Mouse (Mus musculus) left cerebral cortex, adult 18-20 months (tissue): ENCODE results near the gene Bri3bp. TPM values are rescaled to one million over a fixed set of nuclear protein-coding genes. Genes with fewer than 3 reads are reported as not detected.
"Not testable (repeated sequence)": the region's sequence is repeated elsewhere in the genome, so short reads cannot be mapped to it uniquely, and the experiment has no call there.

Experiments
- DNase-seq, 2 experiments: peaks; one replicate each; pipeline ENCODE4 v3.0.0; 2021 to 2022; ENCODE audit warnings: low spot score in 2 of 2, mixed read lengths in 1 of 2
- total RNA-seq, 2 experiments: library from RNA; stranded (reverse); gene quantifications; 2 replicates each; pipeline ENCODE4 v1.2.3; 2021

The Bri3bp gene
- total RNA-seq, 2 experiments from 2014 or later: 91.8 to 96.3 TPM

DNA sequence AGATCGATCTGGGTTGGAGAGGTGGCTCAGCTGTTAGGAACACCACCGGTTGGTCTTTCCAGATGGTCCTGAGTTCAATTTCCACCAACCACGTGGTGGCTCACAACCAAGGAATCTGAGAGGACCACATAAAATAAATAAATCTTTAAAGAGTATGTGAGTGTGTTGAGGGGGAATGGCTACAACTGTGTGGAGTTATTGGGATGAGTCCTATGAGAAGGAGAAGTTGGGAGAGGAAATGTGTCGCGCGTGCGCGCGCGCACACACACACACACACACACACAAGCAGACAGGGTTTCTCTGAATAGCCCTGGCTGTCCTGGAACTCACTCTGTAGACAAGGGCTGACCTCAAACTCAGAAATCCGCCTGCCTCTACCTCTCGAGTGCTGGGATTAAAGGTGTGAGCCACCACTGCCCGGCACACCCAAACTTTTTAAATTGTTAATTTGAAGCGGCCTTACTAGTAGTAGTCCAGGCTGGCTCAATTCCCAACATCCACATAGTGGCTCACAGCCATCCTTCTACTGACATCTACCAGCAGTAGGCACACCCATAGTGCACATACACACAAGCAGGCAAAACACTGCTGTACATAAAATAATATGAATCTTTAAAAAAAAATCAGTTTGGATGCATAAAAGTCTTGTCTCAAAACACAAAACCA lies 33.3 kb upstream of the Bri3bp start:
- DNase-seq: no peak

DNA sequence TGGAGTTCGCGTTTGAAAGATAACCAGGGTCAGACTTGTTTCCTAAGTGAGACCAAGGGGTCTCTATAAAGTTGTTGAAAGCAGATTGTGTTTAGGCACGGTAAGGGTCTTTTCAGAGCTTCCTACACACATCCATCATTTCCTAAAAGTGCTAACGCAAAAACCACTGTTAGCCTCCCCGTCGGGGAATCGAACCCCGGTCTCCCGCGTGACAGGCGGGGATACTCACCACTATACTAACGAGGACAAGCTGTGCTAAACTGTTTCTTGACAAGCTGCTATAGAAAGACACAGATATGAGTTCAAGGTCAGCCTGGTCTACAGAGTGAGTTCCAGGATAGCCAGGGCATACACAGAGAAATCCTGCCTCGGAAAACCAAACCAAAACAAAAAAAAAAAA lies 32.5 kb upstream of the Bri3bp start:
- DNase-seq: peak; percentile 87 to 88

DNA sequence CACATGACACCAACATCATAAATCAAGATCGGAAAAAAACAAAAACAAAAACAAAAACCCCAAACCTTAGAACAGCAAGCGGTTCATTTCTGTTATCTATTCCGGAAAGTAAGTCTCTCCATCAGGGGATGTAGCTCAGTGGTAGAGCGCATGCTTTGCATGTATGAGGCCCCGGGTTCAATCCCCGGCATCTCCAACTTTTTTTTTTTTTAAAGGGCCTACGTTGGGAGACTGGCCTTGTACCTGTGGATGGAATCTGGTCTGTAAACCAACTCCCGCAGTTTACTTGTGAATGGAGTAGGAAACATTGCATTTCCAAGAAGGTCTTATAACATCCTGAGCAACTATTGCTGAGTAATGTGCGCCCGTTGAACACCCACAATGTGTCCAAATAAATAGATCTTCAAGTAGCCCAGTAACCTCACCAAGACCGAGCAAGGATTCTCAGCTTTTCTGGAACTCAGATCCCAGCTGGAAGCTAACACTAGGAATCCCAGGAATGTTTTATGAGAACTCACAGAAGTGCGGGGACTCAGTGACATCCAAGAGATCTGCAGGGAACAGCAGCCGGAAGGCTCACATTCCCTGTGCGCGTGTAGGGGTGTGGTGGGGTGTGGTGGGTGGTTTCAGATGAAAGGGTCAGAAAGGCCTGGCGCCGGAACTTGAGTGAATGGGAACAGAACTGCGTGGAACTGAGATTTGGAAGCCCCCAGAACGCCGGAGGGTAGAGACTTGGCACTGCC lies 31.8 kb upstream of the Bri3bp start:
- DNase-seq: peak; percentile 59 to 62

DNA sequence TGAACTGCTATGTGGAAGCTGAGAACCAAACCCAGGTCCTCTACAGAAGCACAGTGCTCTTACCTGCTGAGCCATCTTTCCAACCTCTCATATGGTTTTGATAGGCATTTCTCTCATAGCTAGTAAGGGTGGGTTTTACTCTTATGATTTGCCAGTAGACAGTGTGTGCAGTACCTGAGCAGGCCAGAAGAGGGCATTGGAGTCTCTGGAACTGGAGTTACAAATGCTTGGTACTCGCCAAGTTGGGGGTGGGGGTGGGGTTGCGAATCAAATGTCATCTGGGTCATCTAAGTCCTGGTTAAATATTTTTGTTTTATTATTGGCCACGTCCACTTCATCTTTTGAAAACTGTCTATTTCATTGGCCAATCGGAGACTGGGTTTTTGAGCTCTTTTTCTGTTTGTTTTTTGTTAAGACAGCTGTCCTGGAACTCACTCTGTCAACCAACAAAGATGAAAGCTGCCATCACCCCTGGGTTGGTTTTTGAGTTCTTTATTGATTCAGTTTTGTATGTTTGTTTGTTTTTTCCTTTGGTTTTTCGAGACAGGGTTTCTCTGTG lies 29.3 kb upstream of the Bri3bp start:
- DNase-seq: peak; percentile 55 to 69

DNA sequence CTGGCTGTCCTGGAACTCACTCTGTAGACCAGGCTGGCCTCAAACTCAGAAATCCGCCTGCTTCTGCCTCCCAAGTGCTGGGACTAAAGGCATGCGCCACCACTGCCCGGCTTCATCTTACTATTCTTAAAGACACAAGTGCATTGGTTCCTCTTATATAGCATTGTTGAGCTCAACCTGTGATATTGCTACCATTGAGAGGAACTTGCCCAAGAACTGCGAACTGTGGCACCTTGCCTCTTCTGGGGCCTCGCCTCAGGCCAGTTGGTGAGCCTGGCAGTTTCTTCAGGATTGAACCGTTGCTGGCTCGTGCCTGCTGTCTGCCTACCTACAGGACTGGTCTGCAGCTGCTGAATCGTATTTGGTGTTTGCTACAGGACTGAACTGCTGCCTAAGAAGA lies 28.8 kb upstream of the Bri3bp start:
- DNase-seq: not testable (repeated sequence)

DNA sequence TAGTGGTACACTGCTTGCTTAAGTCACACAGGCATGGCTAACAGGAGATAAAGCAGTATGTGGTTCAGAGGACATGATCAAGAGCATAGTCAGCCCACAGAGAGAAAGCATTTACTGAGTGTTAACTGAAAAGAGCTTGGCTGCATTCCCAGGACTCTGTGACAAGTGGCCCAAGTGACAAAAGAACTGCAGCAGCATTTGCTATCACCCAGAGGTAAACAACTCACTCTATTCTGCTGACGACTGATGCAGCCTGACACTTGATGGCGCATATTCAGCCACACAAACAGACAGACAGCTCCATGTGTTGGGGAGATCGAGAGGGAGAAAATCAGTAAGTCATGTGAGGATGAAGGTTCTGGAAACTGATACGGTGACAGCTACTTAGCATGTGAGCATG lies 27.6 kb upstream of the Bri3bp start:
- no peak for DNase-seq

DNA sequence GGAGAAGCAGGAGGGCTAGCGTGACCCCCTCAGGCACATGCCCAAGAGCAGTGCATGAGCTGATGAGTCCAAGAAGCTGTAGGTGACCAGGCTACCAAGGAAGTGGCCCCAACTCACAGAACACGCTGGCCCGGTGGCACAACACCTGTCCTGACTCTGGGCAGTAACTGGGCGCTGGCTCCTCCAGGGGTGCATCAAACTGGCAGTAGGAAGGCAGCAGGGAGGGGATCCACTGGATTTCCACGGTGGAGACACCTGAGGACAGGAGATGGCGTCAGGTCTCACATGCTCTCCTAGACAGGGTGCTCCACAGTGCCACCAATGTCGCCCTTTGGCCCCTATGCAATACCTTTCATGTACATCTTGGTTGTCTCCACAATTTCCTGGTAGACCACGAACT lies 25.2 kb upstream of the Bri3bp start:
- no peak for DNase-seq

DNA sequence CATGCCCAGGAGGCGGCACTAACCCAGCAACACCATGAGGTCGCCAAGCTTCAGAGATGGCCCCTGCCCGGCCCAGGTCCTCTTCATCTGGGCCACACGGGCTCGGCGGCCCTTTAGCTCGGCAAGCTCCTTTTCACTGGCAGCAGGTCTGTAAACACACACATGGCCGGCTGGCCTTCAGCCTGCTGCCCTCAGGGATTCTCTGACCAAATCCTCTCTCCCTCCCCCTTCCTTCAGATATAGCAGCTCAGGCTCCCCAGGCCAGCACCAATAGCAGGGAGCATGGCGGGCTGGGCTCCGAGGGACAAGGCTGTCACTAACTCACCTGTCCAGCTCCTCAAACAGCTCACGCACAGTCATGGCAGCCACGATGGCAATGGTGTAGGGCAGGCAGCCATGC lies 22.7 kb upstream of the Bri3bp start:
- no peak for DNase-seq

DNA sequence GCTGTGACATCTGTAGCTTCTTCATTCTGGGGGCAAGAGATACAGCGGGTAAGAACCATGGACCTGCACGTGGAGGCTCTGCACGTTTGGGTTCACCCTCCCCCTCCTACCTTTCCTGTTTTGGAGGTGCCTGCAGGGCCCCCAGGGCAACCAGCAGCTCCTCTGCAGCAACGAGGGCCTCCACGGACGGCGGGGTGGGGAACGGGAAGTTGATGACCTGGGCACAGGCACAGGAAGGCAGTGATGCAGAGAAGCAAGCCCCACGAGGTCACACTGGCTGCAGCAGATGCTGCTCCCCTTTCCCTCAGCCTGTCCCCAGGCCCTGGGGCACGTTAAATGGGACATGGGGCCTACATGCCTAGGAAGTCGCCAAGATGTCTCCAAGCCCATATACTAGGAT lies 22.2 kb upstream of the Bri3bp start:
- DNase-seq: no peak

DNA sequence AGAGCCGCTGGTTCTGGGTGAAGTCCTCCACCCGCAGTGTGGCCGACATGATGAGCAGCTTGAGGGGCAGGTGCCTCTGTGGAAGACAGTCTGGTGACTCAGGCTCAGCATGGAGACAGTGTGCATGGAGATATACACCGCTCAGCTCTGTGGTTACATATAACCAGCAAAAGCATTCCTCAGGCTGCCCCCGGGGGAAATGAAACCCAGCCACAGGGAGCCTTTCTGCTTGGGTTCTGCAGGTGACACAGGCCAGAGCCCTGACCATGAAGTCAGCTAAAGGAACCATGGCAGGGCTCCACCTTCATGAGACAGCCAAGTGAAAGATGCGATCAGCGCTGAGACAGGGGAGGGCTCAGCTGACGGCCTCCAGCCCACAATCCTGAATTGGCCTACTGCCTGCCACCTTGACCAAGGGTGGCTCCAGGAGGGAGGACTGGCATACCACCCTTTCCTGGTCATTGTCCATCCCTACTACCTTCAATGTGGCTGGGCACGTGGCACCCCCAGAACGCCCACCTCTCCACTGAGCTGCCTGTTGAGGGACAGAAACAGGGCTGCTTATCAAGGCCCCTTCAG lies 15.6 kb upstream of the Bri3bp start:
- no peak for DNase-seq

DNA sequence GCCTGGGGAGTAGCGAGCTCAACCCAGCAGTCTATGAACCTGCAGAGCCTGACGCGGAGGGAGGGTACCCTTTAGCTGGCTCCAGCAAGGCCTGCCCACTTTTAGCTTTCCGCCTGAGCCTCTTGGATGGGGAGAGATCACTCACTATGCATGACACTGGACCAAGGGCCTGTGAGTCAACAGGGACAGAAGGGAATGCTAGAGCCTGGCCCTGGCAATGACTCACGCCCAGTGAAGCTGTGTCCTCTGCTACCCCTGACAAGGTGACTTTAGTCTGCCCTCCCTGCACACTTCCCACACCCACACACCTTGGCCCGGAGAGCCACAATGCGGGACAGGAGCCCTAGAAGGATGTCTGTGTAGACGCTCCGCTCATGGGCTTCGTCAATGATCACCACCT lies 15.0 kb upstream of the Bri3bp start:
- no peak for DNase-seq

DNA sequence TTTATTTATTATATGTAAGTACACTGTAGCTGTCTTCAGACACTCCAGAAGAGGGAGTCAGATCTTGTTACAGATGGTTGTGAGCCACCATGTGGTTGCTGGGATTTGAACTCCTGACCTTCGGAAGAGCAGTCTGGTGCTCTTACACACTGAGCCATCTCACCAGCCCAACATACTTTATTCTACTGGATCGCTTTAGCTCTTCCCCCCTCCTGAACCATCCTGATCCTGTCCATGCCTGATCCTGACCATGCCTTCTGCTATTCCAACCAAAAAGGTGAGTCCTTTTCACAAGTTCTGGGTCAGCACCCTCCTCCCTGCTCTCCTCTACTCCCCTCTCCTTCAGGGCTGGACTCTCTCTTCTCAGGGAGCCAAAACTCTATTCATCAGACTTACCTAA lies 9.0 kb upstream of the Bri3bp start:
- DNase-seq: not testable (repeated sequence)

DNA sequence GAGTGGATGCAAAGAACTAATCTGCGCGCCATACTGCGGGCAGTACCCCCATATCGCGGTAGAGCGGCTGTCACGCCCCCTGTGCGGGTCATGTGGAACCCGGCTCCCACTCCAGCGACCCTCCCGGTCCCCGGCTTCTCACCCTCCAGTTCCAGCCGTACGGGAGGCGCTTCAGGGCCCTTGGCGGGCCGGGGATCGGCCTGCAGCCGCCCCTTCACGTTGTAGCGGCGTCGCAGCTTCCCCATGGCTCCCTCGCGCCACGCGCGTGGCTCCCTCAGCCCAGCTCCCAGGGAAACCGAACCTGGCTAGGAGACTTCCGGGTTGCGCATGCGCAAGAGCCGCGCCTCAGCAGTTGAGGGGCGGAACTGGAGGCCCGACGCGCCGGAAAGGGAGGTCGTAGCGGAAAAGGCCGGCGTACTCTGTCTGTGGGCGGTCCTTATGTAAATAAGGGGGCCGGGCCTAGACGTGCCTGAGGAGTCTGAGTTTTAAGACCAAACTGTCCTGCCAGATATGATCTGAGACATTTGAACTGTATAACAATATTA lies 7.5 kb upstream of the Bri3bp start, which contains the start of gene Dhx37:
Gene Dhx37 (minus strand): TSS at position 329 of the 545 bp plus-strand sequence.
- DNase-seq: peak; percentile 93 to 96

DNA sequence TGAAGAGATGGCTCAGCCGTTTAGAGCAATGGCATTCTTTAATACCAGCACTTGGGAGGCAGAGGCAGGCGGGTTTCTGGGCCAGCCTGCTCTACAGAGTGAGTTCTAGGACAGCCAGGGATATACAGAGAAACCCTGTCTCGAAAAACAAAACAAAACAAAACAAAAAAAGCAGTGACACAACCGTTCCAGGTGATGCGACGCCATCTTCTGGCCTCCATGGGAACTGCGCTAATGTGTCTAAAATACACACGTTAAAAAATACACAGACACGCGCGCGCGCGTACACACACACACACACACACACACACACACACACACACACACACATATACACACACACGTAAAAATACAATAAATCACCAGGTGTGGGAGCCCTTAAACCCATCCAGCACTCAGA lies 7.0 kb upstream of the Bri3bp start:
- DNase-seq: not testable (repeated sequence)

DNA sequence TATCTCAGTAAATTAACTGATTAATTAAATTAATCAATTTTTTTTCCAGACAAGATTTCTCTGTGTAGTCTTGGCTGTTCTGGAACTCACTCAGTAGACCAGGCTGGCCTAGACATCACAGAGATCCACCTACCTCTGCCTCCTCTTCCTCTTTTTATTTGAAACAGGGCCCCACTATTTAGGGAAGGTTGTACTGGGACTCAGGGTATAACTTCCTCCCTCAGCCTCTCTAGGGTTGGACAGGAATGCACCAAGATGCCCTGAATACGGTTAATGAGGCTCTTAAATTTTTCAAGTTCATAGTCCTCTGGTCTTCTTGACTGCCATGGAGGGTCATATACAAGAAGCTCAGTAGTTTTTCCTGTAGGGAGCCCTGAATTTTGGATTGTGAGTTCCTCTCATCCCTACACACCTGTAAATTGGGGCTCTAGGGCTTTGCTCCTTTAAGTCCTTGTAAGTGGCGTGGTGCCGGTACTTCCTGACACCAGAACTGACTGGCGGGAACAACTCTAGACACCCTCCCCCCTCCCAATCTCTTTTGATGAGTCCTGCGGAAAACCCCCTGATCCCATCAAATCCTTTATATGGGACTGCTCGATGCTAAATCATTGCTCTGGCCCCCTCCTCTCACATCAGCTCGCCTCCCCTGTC lies 660 bp upstream of the Bri3bp start:
- DNase-seq: no peak

DNA sequence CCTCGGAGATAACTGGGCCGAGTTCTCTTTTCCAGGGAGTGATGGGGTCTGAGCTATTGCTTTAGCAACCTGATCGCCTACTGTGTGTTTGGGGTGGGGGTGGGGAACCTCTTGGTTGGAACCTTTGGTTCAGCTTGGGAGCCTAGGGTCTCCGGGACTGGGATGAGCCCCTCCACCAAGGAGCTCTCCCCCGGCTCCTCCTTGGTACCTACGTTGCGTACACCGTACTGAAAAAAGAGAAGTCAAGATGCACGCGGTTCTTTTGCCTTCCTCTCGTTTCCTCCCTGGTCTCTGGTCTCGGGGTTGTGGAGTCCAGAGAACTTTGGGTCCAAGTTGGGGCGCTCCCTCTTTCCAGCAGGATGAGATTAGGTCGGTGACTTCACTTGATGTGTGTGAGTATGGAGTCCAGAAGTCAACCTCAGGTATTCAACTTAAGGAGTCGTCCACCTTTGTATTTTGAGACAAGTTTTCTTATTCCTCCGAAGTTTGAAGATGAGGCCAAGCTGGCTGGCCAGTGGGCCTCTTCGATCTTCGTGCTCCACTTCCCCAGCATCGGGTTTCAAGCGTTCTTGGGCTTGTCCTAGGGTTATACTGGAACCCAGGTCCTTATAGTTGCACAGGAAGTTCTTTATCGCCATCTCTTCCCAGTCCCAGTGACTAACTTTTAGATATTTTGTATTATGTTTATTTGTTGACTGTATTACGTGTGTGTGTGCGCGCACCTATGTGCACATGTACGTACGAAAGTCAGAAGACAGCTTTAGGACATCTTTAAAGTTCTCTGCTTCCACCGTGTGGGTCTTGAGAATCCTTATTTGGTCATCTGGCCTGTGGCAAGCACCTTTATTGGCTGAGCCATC lies 998 bp downstream of the Bri3bp start:
- no peak for DNase-seq

DNA sequence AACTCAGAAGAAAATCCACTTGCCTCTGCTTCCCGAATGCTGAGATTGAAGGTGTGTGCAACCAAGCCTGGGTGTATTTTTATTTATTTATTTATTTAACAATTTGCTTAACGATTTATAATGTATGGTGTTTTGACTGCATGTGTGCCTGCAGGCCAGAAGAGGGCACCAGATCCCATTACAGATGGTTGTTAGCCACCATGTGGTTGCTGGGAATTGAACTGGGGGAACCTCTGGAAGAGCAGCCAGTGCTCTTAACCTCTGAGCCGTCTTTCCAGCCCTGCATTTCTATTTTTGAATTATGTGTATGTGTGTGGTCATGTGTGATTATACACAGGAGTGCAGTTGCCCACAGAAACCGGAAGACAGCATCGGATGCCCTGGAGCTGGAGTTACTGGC lies 2.0 kb downstream of the Bri3bp start:
- no peak for DNase-seq

DNA sequence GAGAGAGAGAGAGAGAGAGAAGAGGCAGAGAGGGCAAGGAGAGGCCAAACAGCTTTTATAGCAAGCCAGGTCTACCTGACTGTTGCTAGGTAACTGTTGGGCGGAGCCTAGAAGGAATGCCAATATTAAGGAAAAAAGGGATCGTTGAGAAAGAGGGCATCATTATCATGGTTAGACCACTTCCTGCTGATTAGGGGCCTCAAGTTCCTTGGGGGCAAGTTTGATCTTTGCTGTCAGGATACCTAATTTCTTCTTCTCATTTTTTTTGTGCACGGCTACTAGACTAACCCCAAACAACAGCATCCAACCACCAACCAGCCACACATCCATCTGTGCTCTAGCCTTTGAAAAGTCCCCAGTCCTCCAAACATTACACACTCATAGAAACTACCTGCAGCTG lies 2.5 kb downstream of the Bri3bp start:
- no peak for DNase-seq

DNA sequence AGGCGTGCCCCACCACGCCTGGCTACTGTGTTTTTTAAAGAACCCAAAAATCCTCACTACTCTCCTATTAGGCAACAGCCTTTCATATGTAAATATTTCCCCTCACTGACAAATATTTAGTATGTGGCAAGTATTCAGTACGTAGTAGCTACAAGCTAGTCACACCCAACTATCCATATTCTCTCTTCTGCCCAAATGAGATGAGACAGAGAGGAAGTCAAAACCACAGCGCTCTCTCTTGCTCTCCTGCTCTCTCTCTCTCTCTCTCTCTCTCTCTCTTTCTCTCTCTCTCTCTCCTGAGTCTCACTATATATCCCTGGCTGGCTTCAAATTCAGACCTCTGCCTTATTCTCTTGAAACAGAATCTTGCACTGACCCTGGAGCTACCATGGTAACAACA lies 3.2 kb downstream of the Bri3bp start:
- no peak for DNase-seq

DNA sequence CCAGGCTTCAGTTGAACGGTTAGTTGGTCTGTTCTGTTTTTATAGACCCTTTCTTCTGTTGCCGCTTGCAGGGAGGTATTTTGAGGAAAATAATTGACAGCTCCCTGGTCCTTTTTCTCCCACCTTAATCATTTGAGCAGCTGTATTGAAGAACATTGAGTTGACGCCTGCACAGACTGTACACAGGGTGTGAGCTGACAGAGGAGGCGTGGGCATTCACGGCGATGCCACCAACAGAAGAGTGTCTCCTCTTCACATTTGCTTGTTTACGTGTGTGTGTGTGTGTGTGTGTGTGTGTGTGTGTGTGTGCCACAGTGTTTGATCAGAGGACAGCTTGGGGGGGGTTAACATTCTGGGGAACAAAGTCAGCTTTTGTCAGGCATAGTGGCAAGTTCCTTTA lies 5.0 kb downstream of the Bri3bp start:
- DNase-seq: no peak
